Mouse (Mus musculus): Measurements from ENCODE around the gene Hist1h2bm.

DNA sequence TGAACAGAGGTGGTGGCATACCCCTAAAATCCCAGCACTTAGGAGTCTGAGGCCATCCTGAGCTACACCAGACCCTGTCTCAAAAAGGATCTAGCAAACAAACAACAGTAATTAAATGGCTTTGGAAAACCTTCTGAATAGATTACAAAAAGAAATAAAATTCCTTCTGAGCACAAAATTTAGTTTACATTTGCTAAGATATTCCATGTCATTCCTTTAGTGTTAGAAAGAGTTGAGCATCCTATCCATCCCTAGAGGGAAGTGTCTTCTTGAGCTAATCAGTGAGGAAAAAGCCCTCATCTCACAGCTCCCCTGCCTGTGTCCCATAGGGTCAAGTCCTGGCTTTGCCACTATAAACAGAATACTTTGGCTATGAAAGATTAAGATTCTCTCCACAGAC lies 24.0 kb upstream of the Hist1h2bm start, which contains the start of gene Olfr1359:
- TF ChIP-seq CTCF (IDR thresholded peaks at IDR 0.05) (no peak), POLR2A (IDR thresholded peaks at IDR 0.05; ENCODE audit: insufficient read depth, low read depth, low read length) (no peak), EP300 (IDR thresholded peaks at IDR 0.05; ENCODE audit: insufficient read depth, low read depth, low read length) (no peak)
